Mouse (Mus musculus) erythroid progenitor cell, adult 5-6 weeks (primary cell): Measurements from ENCODE around the gene Pqbp1. TPM values are rescaled to one million over a fixed set of nuclear protein-coding genes. Genes with fewer than 3 reads are reported as not detected.
A peak's percentile ranks its signal among the peaks of the same experiment; 100 is the strongest.

ENCODE experiments used
- ATAC-seq: replicated peaks from 2 replicates; pipeline ENCODE4 v1.8.0; 2016; ENCODE audit warnings: moderate number of reproducible peaks, mild to moderate bottlenecking, moderate TSS enrichment, inconsistent platforms; ENCODE audit not compliant: poor library complexity, low FRiP score, severe bottlenecking
- total RNA-seq, 2 experiments: library from RNA; stranded (forward) in 1 of 2; stranded (reverse) in 1 of 2; fragments of 150-400 nt in 1 of 2; fragments of 186-747, 209-891 nt in 1 of 2; gene quantifications; 2 replicates each; pipeline versions ENCODE4 v1.2.3 to v1.2.4; 2015 to 2017; ENCODE audit warnings: low replicate concordance in 2 of 2

Pqbp1 gene
- total RNA-seq, 2 experiments from 2014 or later, result 23.1 to 85.4 TPM

DNA sequence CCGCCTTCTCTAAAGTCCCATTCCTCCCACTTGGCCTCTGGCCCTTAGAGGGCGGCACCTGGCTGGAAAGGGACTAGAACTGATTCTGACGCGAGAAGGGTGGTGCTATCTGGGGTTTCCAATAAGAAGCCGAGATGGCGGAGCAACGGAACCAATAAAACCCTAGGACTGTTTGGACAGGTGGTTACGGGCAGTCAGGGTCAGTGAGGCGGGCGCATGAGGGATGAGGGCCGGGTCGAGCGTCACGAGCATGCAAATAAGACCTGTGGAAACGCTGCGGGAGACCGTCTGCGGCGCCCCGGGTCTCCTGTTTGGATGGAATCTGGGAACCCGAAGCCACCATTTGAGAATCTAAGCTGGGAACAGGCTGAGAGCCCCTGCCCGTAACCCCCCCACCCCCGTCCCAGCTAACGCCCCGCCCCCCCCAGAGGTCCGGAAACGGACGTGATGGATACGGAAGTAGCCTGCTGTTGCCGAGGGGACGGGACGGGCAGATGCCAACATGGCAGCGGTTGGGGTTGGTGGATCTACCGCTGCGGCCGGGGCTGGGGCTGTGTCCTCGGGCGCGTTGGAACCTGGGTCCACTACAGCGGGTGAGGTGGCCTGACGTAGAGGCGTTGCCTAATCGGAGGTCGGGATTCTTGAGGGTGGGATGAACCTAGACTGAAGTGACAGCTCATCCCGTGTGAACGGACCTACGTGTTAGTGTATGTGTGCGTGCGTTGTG, 15.1 kb downstream of the Pqbp1 start, which contains the start of gene Slc35a2:
TSS of gene Slc35a2 (plus strand) at position 188 of the 727 bp plus-strand sequence.
- ATAC-seq, result peak; percentile 90

DNA sequence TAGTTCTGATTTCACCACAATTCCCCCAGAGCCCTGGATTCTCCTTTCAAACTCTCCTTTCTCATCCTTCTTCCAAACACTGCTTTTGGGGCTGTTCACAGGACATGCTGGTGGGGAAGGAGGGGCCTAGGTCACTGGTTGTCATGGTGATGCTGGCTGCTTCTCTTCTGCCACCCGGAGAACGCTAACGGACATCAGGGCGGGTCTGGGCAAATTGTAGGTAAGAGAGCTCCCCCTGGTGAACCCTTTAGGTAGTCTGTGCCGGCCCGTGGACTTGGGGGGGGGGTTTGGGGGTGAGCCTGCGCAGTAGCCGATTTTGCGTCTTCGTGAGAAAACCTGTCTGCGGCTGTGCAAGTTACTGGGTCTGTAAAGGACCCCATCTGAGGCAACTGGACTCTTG, 19.2 kb downstream of the Pqbp1 start:
- no peak for ATAC-seq

DNA sequence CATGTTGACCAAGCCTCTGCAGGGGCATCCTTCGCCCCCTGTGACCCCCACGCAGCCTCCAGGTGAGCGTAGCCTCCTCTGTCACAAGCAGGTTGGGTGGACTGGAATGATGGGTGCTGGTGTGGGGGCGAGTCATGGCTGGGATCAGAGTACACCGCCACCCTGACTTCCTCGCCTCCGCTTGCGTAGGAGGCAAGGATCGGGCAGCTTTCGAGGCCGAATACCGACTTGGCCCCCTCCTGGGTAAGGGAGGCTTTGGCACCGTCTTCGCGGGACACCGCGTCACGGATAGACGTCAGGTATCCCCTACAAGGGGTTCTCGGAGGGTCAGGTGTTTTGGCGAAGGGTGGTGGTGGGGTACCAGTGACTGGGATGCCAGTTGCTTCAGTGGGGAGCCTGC, 20.6 kb downstream of the Pqbp1 start:
- no peak for ATAC-seq

DNA sequence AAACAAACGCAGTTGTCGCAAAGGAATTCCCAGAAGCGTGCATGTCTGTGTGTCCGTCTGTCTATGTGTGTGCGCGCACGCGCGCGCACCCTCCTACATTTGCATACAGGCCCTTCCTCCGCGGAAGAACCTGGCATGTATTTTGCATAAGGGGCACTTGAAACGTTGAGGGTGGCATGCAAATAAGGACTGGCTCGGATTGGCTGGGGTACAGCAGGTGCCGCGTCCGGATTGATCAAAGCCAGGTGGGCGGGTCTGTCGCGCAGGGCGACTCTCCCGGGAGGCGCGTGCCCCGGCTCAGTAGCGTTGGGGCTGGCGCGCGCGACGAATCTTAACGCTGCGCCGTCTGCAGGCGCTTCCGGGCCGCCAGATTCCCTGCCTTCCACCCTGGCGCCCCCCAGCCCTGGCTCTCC, 21.1 kb downstream of the Pqbp1 start, which contains the start of gene Pim2:
TSS of gene Pim2 (plus strand) at position 256 of the 413 bp plus-strand sequence.
- peak; percentile 91 for ATAC-seq

DNA sequence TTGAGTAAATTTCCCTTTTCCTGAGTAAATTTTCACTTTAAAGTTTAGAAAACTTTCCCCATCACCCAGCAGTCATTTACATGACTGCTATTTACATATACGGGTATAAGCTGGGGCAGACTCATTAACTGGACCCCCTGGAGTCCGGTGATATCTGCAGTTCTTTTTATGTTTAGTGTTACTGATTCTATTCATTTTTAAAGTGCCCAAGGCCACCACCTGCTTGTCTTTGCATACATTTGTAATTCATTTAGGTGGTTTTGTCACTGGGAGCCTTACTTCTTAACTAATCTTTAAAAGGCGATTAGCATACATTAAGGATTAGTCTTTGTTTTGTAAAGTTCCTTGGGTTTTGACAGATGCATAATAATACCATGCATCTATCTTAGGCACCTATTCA, 29.2 kb downstream of the Pqbp1 start:
- no peak for ATAC-seq

DNA sequence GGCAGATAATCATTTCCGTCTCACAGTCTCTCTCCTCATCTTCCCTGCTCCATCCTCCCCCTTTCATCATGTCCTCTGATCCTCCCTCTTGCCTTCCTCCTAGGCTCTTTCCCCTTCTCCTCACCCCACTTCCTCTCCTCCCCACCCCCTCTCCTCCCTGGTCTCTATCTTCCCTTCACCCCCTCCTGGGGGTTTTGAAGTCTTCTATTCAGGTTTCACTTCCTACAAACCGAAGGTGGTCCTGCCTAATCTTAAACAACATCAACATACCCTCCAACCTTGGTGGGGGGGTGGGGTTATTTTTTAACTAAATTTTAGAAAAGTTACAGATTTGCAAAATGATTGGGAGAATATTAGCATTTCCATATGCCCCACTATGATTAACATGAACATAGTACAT, 30.6 kb downstream of the Pqbp1 start:
- no peak for ATAC-seq

DNA sequence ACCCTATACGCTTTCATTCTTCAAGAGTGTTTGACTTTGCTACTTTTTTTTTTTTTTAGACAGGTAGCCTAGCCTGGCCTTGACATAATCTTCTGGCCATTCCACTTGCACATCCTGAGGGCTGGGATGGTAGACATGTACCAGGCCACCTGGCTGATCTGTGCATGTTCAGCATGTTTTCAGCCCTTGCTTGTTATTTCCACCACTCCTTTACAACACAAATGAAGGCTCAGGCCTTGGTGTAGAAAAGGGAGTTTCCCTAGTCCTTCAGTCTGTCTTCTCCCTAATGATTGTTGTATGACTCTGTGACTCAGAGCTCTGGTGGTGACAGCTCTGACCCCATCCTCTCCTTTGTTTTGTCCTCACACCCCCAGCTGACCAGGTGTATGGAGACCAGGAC, 31.9 kb downstream of the Pqbp1 start:
- no peak for ATAC-seq

DNA sequence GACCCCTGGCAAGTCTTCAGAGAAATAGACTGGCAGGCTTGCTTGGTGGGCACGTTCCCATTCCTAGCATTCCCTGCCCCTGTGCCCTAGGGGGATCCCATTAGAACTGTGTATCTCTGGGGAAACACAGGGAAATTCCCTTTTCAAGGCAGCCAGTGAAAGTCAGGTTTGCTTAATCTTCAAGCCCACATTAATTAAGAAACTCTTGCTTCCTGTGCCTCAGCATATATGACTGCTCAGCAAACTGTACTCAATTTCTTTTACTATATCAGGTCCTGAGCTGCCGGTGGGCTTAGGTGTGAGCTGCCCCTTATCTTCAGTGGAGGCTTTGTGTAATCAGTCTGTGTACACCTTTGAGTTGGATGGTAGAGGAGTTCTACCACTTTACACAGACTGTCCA, 33.3 kb downstream of the Pqbp1 start:
- ATAC-seq, result no peak

DNA sequence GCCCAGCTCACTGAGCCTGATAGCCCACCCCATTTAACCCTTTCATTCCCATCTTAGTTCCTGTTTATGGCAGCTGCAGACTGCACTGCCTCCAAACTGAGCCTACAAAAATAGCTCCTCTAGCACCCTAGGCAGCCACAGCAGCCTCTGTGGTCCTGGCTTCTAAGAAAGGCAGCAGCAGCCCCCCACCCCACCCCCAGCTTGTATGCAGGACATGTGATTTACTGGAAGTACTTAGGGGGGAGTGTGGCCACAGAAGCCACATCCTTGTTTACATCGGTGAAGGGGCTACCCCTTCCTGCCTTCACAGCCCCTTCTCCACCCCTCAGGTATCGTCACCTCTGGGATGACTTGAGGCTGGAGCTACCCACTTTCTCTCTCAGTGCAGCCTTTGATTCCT, 33.7 kb downstream of the Pqbp1 start:
- ATAC-seq, result no peak

DNA sequence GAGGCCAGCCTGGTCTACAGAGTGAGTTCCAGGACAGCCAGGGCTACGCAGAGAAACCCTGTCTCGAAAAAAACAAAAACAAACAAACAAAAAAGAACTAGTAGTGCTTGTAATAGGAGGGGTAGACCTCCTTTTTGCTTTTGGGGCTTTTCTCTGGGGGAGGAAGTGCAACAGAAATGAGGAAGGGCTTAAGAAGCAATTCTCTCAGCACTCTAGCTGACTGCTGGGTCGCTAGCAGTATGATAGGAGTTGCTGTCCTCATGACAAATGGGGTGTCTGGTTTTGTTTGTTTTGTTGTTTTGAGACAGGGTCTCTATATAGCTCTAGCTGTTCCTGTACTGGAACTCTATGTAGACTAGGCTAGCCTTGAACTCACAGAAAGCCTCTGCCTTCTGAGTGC, 34.5 kb downstream of the Pqbp1 start:
- ATAC-seq, result no peak

DNA sequence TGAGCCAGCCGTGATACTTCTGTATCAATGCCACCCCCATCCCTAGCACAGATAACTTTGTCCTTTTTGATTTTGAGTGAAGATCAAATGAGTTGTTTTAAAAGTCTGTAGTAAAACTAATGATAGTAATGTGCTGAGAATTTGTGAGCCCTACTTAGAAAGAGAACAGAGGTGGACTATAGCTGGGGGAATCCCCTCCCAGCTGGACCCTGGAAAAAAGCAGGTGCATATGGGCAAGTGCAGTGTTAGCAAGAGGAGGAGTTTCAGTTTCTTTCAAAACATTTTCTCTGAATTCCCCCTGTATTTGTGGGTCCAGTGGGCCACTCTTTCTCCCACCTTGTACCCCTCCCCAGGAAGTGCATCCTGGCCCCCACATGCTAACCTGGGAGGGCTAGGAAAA, 35.9 kb downstream of the Pqbp1 start:
- ATAC-seq, result no peak

DNA sequence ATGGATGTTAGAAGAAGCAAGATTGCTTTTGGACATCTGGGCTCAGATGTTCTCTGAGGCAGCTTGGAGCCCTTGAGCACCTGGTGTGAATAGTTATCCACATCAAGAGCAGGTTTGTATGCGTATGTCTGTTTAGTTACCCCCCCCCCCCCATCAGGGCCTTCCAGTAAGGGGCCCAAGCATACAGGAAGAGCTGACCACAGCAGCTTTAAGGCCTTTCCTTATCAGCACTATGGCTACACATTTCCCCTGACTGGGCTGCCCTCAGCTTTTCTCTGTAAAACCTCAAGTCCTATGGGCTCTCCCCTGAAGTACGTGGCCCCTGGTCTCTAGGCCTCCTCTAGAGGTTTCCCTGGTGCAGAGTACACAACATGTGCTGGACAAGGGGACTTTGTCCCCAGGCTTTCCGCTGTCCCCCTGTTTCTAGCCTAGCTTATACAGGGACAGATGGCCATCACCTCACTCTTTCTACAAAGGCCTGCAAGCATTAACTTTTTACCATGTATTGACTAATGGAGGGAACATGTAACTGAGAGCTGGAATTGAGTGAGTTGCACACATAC, 39.8 kb downstream of the Pqbp1 start:
- 0 out of 2 replicates have a peak, but pooled peaks have one; percentile 25 for ATAC-seq

DNA sequence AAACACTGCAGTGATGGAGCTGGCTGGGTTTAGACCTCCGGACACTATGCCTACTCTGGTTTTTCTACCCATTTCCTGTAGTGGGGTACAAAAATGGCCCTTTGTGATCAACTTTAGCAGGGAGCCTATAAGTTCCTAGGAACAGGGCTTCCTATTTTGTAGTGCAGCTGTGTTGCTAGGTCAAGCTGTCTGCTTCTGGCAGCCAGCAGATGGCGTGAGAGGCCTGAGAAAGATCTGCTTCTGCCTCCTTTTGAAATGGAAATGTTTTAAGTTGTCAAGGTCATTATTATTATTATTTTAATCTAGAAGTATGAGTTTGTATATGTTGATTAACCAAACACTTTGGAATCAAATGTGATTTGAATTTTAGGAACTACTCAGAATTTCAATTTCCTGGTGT, 44.5 kb downstream of the Pqbp1 start:
- peak; percentile 57 for ATAC-seq

DNA sequence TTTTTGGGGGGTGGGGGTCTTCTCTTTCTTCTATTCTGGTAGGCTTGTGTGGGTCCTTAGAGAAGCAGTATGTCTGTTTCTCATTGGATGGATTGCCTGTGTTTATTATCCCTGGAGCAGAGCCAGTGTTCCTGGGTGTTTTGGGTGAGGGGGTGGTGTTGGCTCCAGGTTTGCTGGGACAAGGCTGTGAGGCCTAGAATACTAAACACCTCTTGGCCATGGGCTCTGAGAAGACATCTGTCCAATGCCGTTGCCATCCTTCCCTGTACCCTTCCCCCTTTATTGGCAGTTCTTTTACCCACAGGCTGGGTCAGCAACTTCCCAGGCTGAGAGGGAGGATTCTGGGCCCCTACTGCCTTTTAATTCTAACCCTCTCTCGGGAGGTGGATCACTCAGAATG, 51.2 kb downstream of the Pqbp1 start:
- no peak for ATAC-seq

Other genes starting within 250 kb of the Pqbp1 start
- gene Prickle3, start 242.0 kb downstream of the Pqbp1 start, total RNA-seq (2015; ENCODE audit: low replicate concordance), result 0.72 and 1.3 TPM in 2 replicates
- gene Prickle3, start 242.0 kb downstream of the Pqbp1 start, total RNA-seq (2017; ENCODE audit: low replicate concordance), result 0.23 and 0.90 TPM in 2 replicates
- 64.6 and 96.2 TPM in 2 replicates for gene Plp2, start 227.9 kb downstream of the Pqbp1 start, total RNA-seq (2015; ENCODE audit: low replicate concordance)
- gene Plp2, start 227.9 kb downstream of the Pqbp1 start, total RNA-seq (2017; ENCODE audit: low replicate concordance), result 9.6 and 18.7 TPM in 2 replicates
- not detected in 2 replicates for gene Magix, start 218.0 kb downstream of the Pqbp1 start, total RNA-seq (2015; ENCODE audit: low replicate concordance)
- gene Magix, start 218.0 kb downstream of the Pqbp1 start, total RNA-seq (2017; ENCODE audit: low replicate concordance), result not detected in 2 replicates
- 10.5 and 31.9 TPM in 2 replicates for gene Gpkow, start 202.1 kb downstream of the Pqbp1 start, total RNA-seq (2015; ENCODE audit: low replicate concordance)
- gene Gpkow, start 202.1 kb downstream of the Pqbp1 start, total RNA-seq (2017; ENCODE audit: low replicate concordance), result 12.6 and 25.0 TPM in 2 replicates
- 42.2 and 59.5 TPM in 2 replicates for gene Wdr45, start 184.9 kb downstream of the Pqbp1 start, total RNA-seq (2015; ENCODE audit: low replicate concordance)
- 36.0 and 46.8 TPM in 2 replicates for gene Wdr45, start 184.9 kb downstream of the Pqbp1 start, total RNA-seq (2017; ENCODE audit: low replicate concordance)
- gene Gm45208, start 177.0 kb downstream of the Pqbp1 start, total RNA-seq (2015; ENCODE audit: low replicate concordance), result not detected in 2 replicates
- not detected in 2 replicates for gene Gm45208, start 177.0 kb downstream of the Pqbp1 start, total RNA-seq (2017; ENCODE audit: low replicate concordance)
- 1.3 and 2.5 TPM in 2 replicates for gene Praf2, start 170.8 kb downstream of the Pqbp1 start, total RNA-seq (2015; ENCODE audit: low replicate concordance)
- 2.1 TPM in 1 of 2 replicates, not detected in the other for gene Praf2, start 170.8 kb downstream of the Pqbp1 start, total RNA-seq (2017; ENCODE audit: low replicate concordance)
- not detected in 2 replicates for gene Ccdc120, start 148.4 kb downstream of the Pqbp1 start, total RNA-seq (2015; ENCODE audit: low replicate concordance)
- not detected in 2 replicates for gene Ccdc120, start 148.4 kb downstream of the Pqbp1 start, total RNA-seq (2017; ENCODE audit: low replicate concordance)
- 18.9 and 23.4 TPM in 2 replicates for gene Tfe3, start 136.7 kb downstream of the Pqbp1 start, total RNA-seq (2015; ENCODE audit: low replicate concordance)
- 21.5 and 22.7 TPM in 2 replicates for gene Tfe3, start 136.7 kb downstream of the Pqbp1 start, total RNA-seq (2017; ENCODE audit: low replicate concordance)
- gene Gripap1, start 109.5 kb downstream of the Pqbp1 start, total RNA-seq (2015; ENCODE audit: low replicate concordance), result 91.0 and 94.4 TPM in 2 replicates
- gene Gripap1, start 109.5 kb downstream of the Pqbp1 start, total RNA-seq (2017; ENCODE audit: low replicate concordance), result 87.0 and 176 TPM in 2 replicates
- 0.84 and 1.8 TPM in 2 replicates for gene Kcnd1, start 77.0 kb downstream of the Pqbp1 start, total RNA-seq (2015; ENCODE audit: low replicate concordance)
- 0.68 and 3.6 TPM in 2 replicates for gene Kcnd1, start 77.0 kb downstream of the Pqbp1 start, total RNA-seq (2017; ENCODE audit: low replicate concordance)
- gene Otud5, start 57.9 kb downstream of the Pqbp1 start, total RNA-seq (2015; ENCODE audit: low replicate concordance), result 327 and 376 TPM in 2 replicates
- 471 and 476 TPM in 2 replicates for gene Otud5, start 57.9 kb downstream of the Pqbp1 start, total RNA-seq (2017; ENCODE audit: low replicate concordance)
- 37.1 and 59.1 TPM in 2 replicates for gene Pim2, start 21.0 kb downstream of the Pqbp1 start, total RNA-seq (2015; ENCODE audit: low replicate concordance)
- gene Pim2, start 21.0 kb downstream of the Pqbp1 start, total RNA-seq (2017; ENCODE audit: low replicate concordance), result 16.0 and 22.5 TPM in 2 replicates
- 5.0 TPM in 1 of 2 replicates, not detected in the other for gene Slc35a2, start 15.2 kb downstream of the Pqbp1 start, total RNA-seq (2015; ENCODE audit: low replicate concordance)
- gene Slc35a2, start 15.2 kb downstream of the Pqbp1 start, total RNA-seq (2017; ENCODE audit: low replicate concordance), result 1.4 and 9.8 TPM in 2 replicates
- gene Timm17b, start 88 bp upstream of the Pqbp1 start, total RNA-seq (2015; ENCODE audit: low replicate concordance), result 53.2 and 63.4 TPM in 2 replicates
- gene Timm17b, start 88 bp upstream of the Pqbp1 start, total RNA-seq (2017; ENCODE audit: low replicate concordance), result 10.7 and 20.7 TPM in 2 replicates
- not detected in 2 replicates for gene Gm10491, start 8.6 kb upstream of the Pqbp1 start, total RNA-seq (2015; ENCODE audit: low replicate concordance)
- not detected in 2 replicates for gene Gm10491, start 8.6 kb upstream of the Pqbp1 start, total RNA-seq (2017; ENCODE audit: low replicate concordance)
- gene Gm10490, start 10.3 kb upstream of the Pqbp1 start, total RNA-seq (2015; ENCODE audit: low replicate concordance), result not detected in 2 replicates
- gene Gm10490, start 10.3 kb upstream of the Pqbp1 start, total RNA-seq (2017; ENCODE audit: low replicate concordance), result not detected in 2 replicates
- gene Pcsk1n, start 20.6 kb upstream of the Pqbp1 start, total RNA-seq (2015; ENCODE audit: low replicate concordance), result not detected in 2 replicates
- gene Pcsk1n, start 20.6 kb upstream of the Pqbp1 start, total RNA-seq (2017; ENCODE audit: low replicate concordance), result not detected in 2 replicates
- not detected in 2 replicates for gene Eras, start 29.3 kb upstream of the Pqbp1 start, total RNA-seq (2015; ENCODE audit: low replicate concordance)
- gene Eras, start 29.3 kb upstream of the Pqbp1 start, total RNA-seq (2017; ENCODE audit: low replicate concordance), result not detected in 2 replicates
- gene Hdac6, start 48.6 kb upstream of the Pqbp1 start, total RNA-seq (2015; ENCODE audit: low replicate concordance), result 7.2 and 15.9 TPM in 2 replicates
- 13.0 and 21.8 TPM in 2 replicates for gene Hdac6, start 48.6 kb upstream of the Pqbp1 start, total RNA-seq (2017; ENCODE audit: low replicate concordance)
- 205 and 250 TPM in 2 replicates for gene Gata1, start 78.8 kb upstream of the Pqbp1 start, total RNA-seq (2015; ENCODE audit: low replicate concordance)
- gene Gata1, start 78.8 kb upstream of the Pqbp1 start, total RNA-seq (2017; ENCODE audit: low replicate concordance), result 129 and 147 TPM in 2 replicates
- gene Glod5, start 119.2 kb upstream of the Pqbp1 start, total RNA-seq (2015; ENCODE audit: low replicate concordance), result not detected in 2 replicates
- not detected in 2 replicates for gene Glod5, start 119.2 kb upstream of the Pqbp1 start, total RNA-seq (2017; ENCODE audit: low replicate concordance)
- gene Suv39h1, start 175.5 kb upstream of the Pqbp1 start, total RNA-seq (2015; ENCODE audit: low replicate concordance), result 29.6 and 56.6 TPM in 2 replicates
- 53.9 and 67.8 TPM in 2 replicates for gene Suv39h1, start 175.5 kb upstream of the Pqbp1 start, total RNA-seq (2017; ENCODE audit: low replicate concordance)
- 14.8 and 22.2 TPM in 2 replicates for gene Was, start 191.2 kb upstream of the Pqbp1 start, total RNA-seq (2015; ENCODE audit: low replicate concordance)
- 11.6 and 12.4 TPM in 2 replicates for gene Was, start 191.2 kb upstream of the Pqbp1 start, total RNA-seq (2017; ENCODE audit: low replicate concordance)
- 23.5 and 39.3 TPM in 2 replicates for gene Wdr13, start 233.6 kb upstream of the Pqbp1 start, total RNA-seq (2015; ENCODE audit: low replicate concordance)
- gene Wdr13, start 233.6 kb upstream of the Pqbp1 start, total RNA-seq (2017; ENCODE audit: low replicate concordance), result 10.0 and 25.7 TPM in 2 replicates
- 611 and 758 TPM in 2 replicates for gene Rbm3, start 246.6 kb upstream of the Pqbp1 start, total RNA-seq (2015; ENCODE audit: low replicate concordance)
- 564 and 613 TPM in 2 replicates for gene Rbm3, start 246.6 kb upstream of the Pqbp1 start, total RNA-seq (2017; ENCODE audit: low replicate concordance)